ENCODE assay signal across 15 mouse cellular contexts in the genomic region with DNA sequence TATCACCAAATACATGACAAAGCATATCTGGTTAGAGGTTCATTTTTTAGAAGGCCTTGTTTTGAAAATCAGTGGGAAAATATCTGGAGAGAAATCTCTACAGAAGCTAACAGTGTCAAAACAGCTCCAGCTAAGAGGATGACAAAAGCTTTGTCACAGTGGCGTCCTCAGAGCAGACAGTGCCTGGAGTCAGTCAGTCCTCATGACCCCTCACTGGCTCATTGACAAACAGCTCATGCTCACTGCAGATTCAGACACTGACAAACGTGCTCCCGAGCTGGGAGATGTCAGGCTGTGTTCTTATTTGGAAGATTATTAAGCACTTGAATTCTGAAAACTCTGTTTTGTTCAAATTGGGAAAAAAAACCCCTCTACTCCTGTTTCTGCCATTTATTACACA.
DNase-seq lines count a peak whose midpoint lies in the region; ATAC-seq and TF ChIP-seq lines count a peak whose summit lies in the region.
"Had no signal": no experiment of that assay in that cellular context is flagged by ENCODE, and none has a peak within 500 bp of the region (broad histone marks: within the 10 kb centered on the region; RNA-seq: fewer than 3 reads in every experiment).

No protein-coding gene starts in this region.

- no peak for ATAC-seq in forebrain, embryonic 14.5 days
- peak; percentile 76 for ATAC-seq in midbrain, embryonic 13.5 days
- ATAC-seq: intestine, embryonic 15.5 days had no signal

- no peaks in the 10 kb centered on the region for H3K4me1 ChIP-seq in forebrain, embryonic 14.5 days (ENCODE audit: control insufficient read depth, insufficient read depth, low read length)
- no peaks in the 10 kb centered on the region for H3K4me1 ChIP-seq in forebrain, embryonic 10.5 days
- H3K4me1 ChIP-seq in midbrain, embryonic 13.5 days (replicated peaks) = 0 out of 2 replicates have a peak, but pooled peaks cover 4% of the 10 kb centered on the region
- H3K4me1 ChIP-seq: embryonic facial prominence, embryonic 15.5 days; intestine, embryonic 15.5 days; limb, embryonic 13.5 days; neural tube, embryonic 13.5 days had no signal

- WGBS in forebrain, embryonic 14.5 days = 45% methylated on average over 3 of the region's 3 CpGs
- WGBS in forebrain, embryonic 10.5 days = 52% methylated on average over 3 of the region's 3 CpGs
- WGBS in midbrain, embryonic 13.5 days = 15% methylated on average over 3 of the region's 3 CpGs

- DNase-seq in forebrain, embryonic 14.5 days (ENCODE audit: low spot score) = peak; percentile 12
- DNase-seq in forebrain, embryonic 10.5 days (ENCODE audit: extremely low spot score, low spot score) = no peak
- peak; percentile 18 for DNase-seq in left cerebral cortex, postnatal 4 days
- DNase-seq in left cerebral cortex, postnatal 36 days (ENCODE audit: low spot score in 2 of 2) = no peak
- peak; percentile 60 for DNase-seq in brain, embryonic 14.5 days (ENCODE audit: low read depth)
- no peak for DNase-seq in thymus, postnatal 25 days
- no peak for DNase-seq in kidney, adult 8-10 months
- DNase-seq: lung, adult 18-20 months; thymus, adult 18-20 months had no signal

- H3K36me3 ChIP-seq in forebrain, embryonic 14.5 days (ENCODE audit: control insufficient read depth, insufficient read depth, low read length) = no peaks in the 10 kb centered on the region
- no peaks in the 10 kb centered on the region for H3K36me3 ChIP-seq in forebrain, embryonic 10.5 days (replicated peaks)
- no peaks in the 10 kb centered on the region for H3K36me3 ChIP-seq in midbrain, embryonic 13.5 days
- H3K36me3 ChIP-seq: embryonic facial prominence, embryonic 15.5 days; intestine, embryonic 15.5 days; limb, embryonic 13.5 days; neural tube, embryonic 13.5 days had no signal

- intact Hi-C loops in left cerebral cortex, postnatal 4 days (cut with DNase I) = no loop called here
- intact Hi-C loops in left cerebral cortex, postnatal 36 days (cut with DNase I) = no loop called here

- no peak for TF ChIP-seq POLR2A in brain, embryonic 14.5 days (IDR thresholded peaks at IDR 0.05; ENCODE audit: borderline replicate concordance, extremely low read depth, insufficient read depth, insufficient read length, poor library complexity, severe bottlenecking)

- no peak overlapping the region for H3K4me3 ChIP-seq in forebrain, embryonic 14.5 days (ENCODE audit: low read depth, low read length)
- no peak overlapping the region for H3K4me3 ChIP-seq in forebrain, embryonic 10.5 days
- H3K4me3 ChIP-seq in midbrain, embryonic 13.5 days (replicated peaks) = no peak overlapping the region
- H3K4me3 ChIP-seq: embryonic facial prominence, embryonic 15.5 days; intestine, embryonic 15.5 days; limb, embryonic 13.5 days; neural tube, embryonic 13.5 days had no signal

- H3K27ac ChIP-seq in forebrain, embryonic 14.5 days (ENCODE audit: low read depth, low read length) = no peak overlapping the region
- no peak overlapping the region for H3K27ac ChIP-seq in forebrain, embryonic 10.5 days
- H3K27ac ChIP-seq in midbrain, embryonic 13.5 days = no peak overlapping the region
- H3K27ac ChIP-seq: embryonic facial prominence, embryonic 15.5 days; intestine, embryonic 15.5 days; limb, embryonic 13.5 days; neural tube, embryonic 13.5 days had no signal

- H3K9me3 ChIP-seq in forebrain, embryonic 14.5 days (replicated peaks; ENCODE audit: control insufficient read depth, low read length) = no peaks in the 10 kb centered on the region
- no peaks in the 10 kb centered on the region for H3K9me3 ChIP-seq in forebrain, embryonic 10.5 days
- H3K9me3 ChIP-seq in midbrain, embryonic 13.5 days = no peaks in the 10 kb centered on the region
- H3K9me3 ChIP-seq: embryonic facial prominence, embryonic 15.5 days; intestine, embryonic 15.5 days; limb, embryonic 13.5 days; neural tube, embryonic 13.5 days had no signal

- H3K4me2 ChIP-seq in forebrain, embryonic 14.5 days (ENCODE audit: low read length) = no peak overlapping the region
- H3K4me2 ChIP-seq in midbrain, embryonic 13.5 days (replicated peaks) = no peak overlapping the region
- H3K4me2 ChIP-seq: embryonic facial prominence, embryonic 15.5 days; intestine, embryonic 15.5 days; limb, embryonic 13.5 days; neural tube, embryonic 13.5 days had no signal

- no peak for TF ChIP-seq CTCF in brain, embryonic 14.5 days (IDR thresholded peaks at IDR 0.05; ENCODE audit: borderline replicate concordance, extremely low read depth, insufficient read depth, insufficient read length)

- H3K9ac ChIP-seq in forebrain, embryonic 14.5 days (ENCODE audit: low read length) = no peak overlapping the region
- H3K9ac ChIP-seq in midbrain, embryonic 13.5 days (replicated peaks) = no peak overlapping the region
- H3K9ac ChIP-seq: embryonic facial prominence, embryonic 15.5 days; intestine, embryonic 15.5 days; limb, embryonic 13.5 days; neural tube, embryonic 13.5 days had no signal

- no peaks in the 10 kb centered on the region for H3K27me3 ChIP-seq in forebrain, embryonic 14.5 days (replicated peaks; ENCODE audit: control insufficient read depth, insufficient read depth, low read length)
- no peaks in the 10 kb centered on the region for H3K27me3 ChIP-seq in forebrain, embryonic 10.5 days (ENCODE audit: poor library complexity, severe bottlenecking)
- no peaks in the 10 kb centered on the region for H3K27me3 ChIP-seq in midbrain, embryonic 13.5 days
- H3K27me3 ChIP-seq: CH12.LX; embryonic facial prominence, embryonic 15.5 days; intestine, embryonic 15.5 days; limb, embryonic 13.5 days; neural tube, embryonic 13.5 days had no signal

Comparison
In these comparisons a context has a peak if more than half of its experiments do, and no peak if none do; other contexts are left out.
1. DNase-seq: peak in forebrain, embryonic 14.5 days (single experiment), left cerebral cortex, postnatal 4 days (single experiment) and brain, embryonic 14.5 days (single experiment); none in forebrain, embryonic 10.5 days (single experiment), left cerebral cortex, postnatal 36 days (0 of 2), thymus, postnatal 25 days (single experiment) and kidney, adult 8-10 months (0 of 2).